Mouse (Mus musculus): ENCODE data around the gene Ergic1. TPM values are rescaled to one million over a fixed set of nuclear protein-coding genes. Genes with fewer than 3 reads are reported as not detected.

Gene Ergic1
- 33.2 TPM for polyA plus RNA-seq (2017; shearing (Covaris generic))

DNA sequence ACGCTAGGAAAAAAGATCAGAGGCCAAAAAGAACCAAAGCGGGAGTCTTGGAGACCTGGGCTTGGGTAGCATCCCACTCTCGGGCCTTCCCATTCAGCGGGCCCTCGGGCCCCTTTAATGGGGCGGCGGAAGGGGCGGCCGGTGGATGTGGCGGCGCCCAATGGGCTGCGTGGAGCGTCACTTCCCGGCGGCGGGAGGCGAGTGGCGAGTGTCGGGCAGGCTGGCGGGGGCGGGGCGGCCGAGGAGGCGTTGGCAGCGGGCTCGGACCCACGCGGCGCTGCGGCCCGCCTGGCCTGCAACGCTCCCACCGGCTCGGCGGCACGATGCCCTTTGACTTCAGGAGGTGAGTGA, at the start of gene Ergic1:
TSS of gene Ergic1 (plus strand) at position 200 of the 351 bp plus-strand sequence.

GRCm38 (mm10) chr17:26561651-26562181, 427 bp downstream of the Ergic1 start, which contains the start of gene Dusp1:
Dusp1 (minus strand) TSS chr17:26562128.

GRCm38 (mm10) chr17:26662978-26663683, 101.8 kb downstream of the Ergic1 start, which contains the start of gene Atp6v0e:
Atp6v0e (plus strand) TSS chr17:26663231.

Other genes with a start within 250 kb of the Ergic1 start
- gene Neurl1b, start 146.7 kb upstream of the Ergic1 start, polyA plus RNA-seq (2017; shearing (Covaris generic)): 0.10 TPM
- gene Dusp1, start 639 bp downstream of the Ergic1 start, polyA plus RNA-seq (2017; shearing (Covaris generic)): 844 TPM
- 316 TPM for gene Atp6v0e, start 101.7 kb downstream of the Ergic1 start, polyA plus RNA-seq (2017; shearing (Covaris generic))
- gene Crebrf, start 154.2 kb downstream of the Ergic1 start, polyA plus RNA-seq (2017; shearing (Covaris generic)): 135 TPM
- gene Bnip1, start 219.6 kb downstream of the Ergic1 start, polyA plus RNA-seq (2017; shearing (Covaris generic)): 14.4 TPM

Measured in effector memory CD4-positive, alpha-beta T cell, adult 7 months (primary cell).